Mouse (Mus musculus): ENCODE measurements around the gene Olfr1126. TPM values are rescaled to one million over a fixed set of nuclear protein-coding genes. Genes with fewer than 3 reads are reported as not detected.
"Not testable (repeated sequence)": the region's sequence is repeated elsewhere in the genome, so short reads cannot be mapped to it uniquely, and the experiment has no call there.

Olfr1126 gene
- total RNA-seq (2014; fragmentation: Nextera tagmentation): not detected in 2 replicates
- total RNA-seq (2017): not detected in 2 replicates

GRCm38 (mm10) chr2:87453662-87454061 is at the start of gene Olfr1126:
Olfr1126 (plus strand) TSS chr2:87453962.
- no peak for ATAC-seq (replicated peaks; ENCODE audit: low FRiP score, low TSS enrichment, poor library complexity, severe bottlenecking)

DNA sequence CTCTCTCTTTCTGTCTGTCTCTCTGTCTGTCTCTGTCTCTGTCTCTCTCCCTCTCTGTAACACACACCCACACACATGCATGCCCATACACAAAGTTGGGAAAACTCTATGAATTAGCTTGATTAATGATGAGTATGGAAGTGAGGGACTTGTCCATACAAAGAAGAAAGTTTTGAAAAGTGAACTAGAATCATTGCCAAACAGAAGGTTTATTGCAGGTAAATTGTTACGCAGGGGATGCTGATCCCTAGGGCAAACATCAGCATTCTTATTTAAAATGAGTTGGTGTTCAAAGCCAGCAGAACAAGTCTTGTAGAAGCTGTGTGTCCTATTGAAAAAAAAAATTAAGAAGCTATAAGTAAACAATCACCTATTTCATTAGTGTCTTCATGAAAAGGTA is 37.4 kb upstream of the Olfr1126 start, which contains the start of gene Olfr1123:
Gene Olfr1123 (plus strand): TSS at position 301 of the 400 bp plus-strand sequence.
- no peak for ATAC-seq (replicated peaks; ENCODE audit: low FRiP score, low TSS enrichment, poor library complexity, severe bottlenecking)

DNA sequence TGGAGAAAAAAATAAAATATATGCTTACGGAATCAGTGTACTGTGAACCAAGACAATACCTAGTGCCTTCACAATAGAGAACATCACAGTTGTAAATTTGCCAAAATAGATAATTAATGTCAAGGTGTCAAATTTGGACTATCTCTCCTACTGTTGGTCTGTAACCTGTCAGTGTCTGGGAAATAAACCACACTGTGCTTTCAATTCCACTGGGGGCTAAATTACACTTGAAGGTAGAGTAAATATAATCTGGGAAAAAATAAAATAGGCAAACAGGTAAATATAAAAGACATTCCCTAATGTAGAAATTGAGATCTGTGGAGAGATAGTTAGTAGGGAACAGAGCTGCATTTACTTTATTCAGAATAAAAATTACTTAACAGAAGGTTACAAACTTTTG is 23.8 kb upstream of the Olfr1126 start, which contains the start of gene Olfr1124:
Gene Olfr1124 (plus strand): TSS at position 301 of the 400 bp plus-strand sequence.
- no peak for ATAC-seq (replicated peaks; ENCODE audit: low FRiP score, low TSS enrichment, poor library complexity, severe bottlenecking)

- ATAC-seq (replicated peaks; ENCODE audit: low FRiP score, low TSS enrichment, poor library complexity, severe bottlenecking): no peak
Observed at GRCm38 (mm10) chr2:87437731-87438130, 16.0 kb upstream of the Olfr1126 start.

DNA sequence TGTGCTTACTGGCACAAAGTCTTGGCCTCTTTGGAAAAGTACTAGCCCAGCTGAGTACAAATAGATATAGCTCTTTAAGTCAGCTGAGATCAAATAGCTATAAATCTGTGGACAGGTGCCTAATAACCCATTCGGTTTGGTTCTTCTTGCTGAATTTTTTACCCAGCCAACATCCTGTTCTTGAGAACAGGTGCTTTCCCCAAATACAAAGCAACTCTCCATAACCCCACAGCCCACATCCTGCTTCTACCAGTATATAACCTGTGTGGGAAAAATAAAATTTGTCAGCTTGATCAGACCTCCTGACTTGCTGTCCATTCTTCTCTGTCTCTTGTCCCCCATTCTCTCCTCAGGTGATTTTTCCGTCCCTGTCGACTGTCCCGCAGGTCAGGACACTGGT is 8.0 kb downstream of the Olfr1126 start:
- no peak for ATAC-seq (replicated peaks; ENCODE audit: low FRiP score, low TSS enrichment, poor library complexity, severe bottlenecking)

- ATAC-seq (replicated peaks; ENCODE audit: low FRiP score, low TSS enrichment, poor library complexity, severe bottlenecking): no peak
Observed at GRCm38 (mm10) chr2:87480207-87480606, 26.4 kb downstream of the Olfr1126 start.

DNA sequence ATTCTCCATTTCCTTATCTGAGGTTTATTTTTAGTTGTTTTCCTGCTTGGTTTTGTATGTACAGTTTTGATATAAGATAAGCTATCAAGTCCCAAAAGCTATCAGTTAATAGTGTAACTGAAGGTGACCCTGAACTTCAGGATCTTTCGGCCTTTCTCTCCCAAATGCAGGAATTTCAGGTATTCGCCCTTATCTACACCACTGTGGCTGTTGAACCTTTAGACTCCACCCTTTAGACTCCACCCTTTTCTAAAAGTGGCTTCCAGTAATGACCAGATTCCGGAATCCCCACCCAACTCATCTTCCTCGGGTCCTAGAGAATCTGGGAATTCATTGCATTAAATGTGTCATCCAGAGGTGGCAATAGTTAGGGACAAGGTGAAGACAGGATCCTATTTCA is 27.4 kb downstream of the Olfr1126 start:
- no peak for ATAC-seq (replicated peaks; ENCODE audit: low FRiP score, low TSS enrichment, poor library complexity, severe bottlenecking)

- no peak for ATAC-seq (replicated peaks; ENCODE audit: low FRiP score, low TSS enrichment, poor library complexity, severe bottlenecking)
Observed at GRCm38 (mm10) chr2:87482276-87482675, 28.5 kb downstream of the Olfr1126 start.

DNA sequence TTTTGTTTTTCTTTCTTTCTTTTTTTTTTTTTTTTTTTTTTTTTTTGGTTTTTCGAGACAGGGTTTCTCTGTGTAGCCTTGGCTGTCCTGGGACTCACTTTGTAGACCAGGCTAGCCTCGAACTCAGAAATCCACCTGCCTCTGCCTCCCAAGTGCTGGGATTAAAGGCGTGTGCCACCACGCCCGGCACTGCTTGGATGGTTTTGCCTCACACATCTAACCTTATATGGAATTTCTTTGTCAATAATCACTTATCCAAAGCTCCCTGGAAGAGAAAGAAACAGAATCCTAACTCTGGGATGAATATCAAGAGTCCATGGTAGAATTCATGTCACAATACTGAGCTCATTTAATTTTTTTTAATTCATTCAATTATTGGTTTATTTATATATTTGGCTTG is 43.2 kb downstream of the Olfr1126 start, which contains the start of gene Pramel7:
Gene Pramel7 (minus strand): TSS at position 101 of the 400 bp plus-strand sequence.
- not testable (repeated sequence) for ATAC-seq (replicated peaks; ENCODE audit: low FRiP score, low TSS enrichment, poor library complexity, severe bottlenecking)

- no peak for ATAC-seq (replicated peaks; ENCODE audit: low FRiP score, low TSS enrichment, poor library complexity, severe bottlenecking)
Observed at GRCm38 (mm10) chr2:87506265-87506664, 52.5 kb downstream of the Olfr1126 start, which contains the start of gene Pramel6. Pramel6 (plus strand) TSS chr2:87506565.

Other genes starting within 250 kb of the Olfr1126 start
- not detected in 2 replicates for gene Olfr1113, start 245.0 kb upstream of the Olfr1126 start, total RNA-seq (2014; fragmentation: Nextera tagmentation)
- gene Olfr1113, start 245.0 kb upstream of the Olfr1126 start, total RNA-seq (2017): not detected in 2 replicates
- gene Olfr1115, start 205.9 kb upstream of the Olfr1126 start, total RNA-seq (2014; fragmentation: Nextera tagmentation): not detected in 2 replicates
- gene Olfr1115, start 205.9 kb upstream of the Olfr1126 start, total RNA-seq (2017): not detected in 2 replicates
- gene Olfr1116, start 186.4 kb upstream of the Olfr1126 start, total RNA-seq (2014; fragmentation: Nextera tagmentation): not detected in 2 replicates
- gene Olfr1116, start 186.4 kb upstream of the Olfr1126 start, total RNA-seq (2017): not detected in 2 replicates
- gene Olfr1118, start 146.4 kb upstream of the Olfr1126 start, total RNA-seq (2014; fragmentation: Nextera tagmentation): not detected in 2 replicates
- not detected in 2 replicates for gene Olfr1118, start 146.4 kb upstream of the Olfr1126 start, total RNA-seq (2017)
- gene Olfr1120, start 99.1 kb upstream of the Olfr1126 start, total RNA-seq (2014; fragmentation: Nextera tagmentation): not detected in 2 replicates
- gene Olfr1120, start 99.1 kb upstream of the Olfr1126 start, total RNA-seq (2017): not detected in 2 replicates
- gene Olfr1121, start 84.1 kb upstream of the Olfr1126 start, total RNA-seq (2014; fragmentation: Nextera tagmentation): not detected in 2 replicates
- not detected in 2 replicates for gene Olfr1121, start 84.1 kb upstream of the Olfr1126 start, total RNA-seq (2017)
- gene Olfr1122, start 68.1 kb upstream of the Olfr1126 start, total RNA-seq (2014; fragmentation: Nextera tagmentation): not detected in 2 replicates
- not detected in 2 replicates for gene Olfr1122, start 68.1 kb upstream of the Olfr1126 start, total RNA-seq (2017)
- gene Olfr1123, start 37.3 kb upstream of the Olfr1126 start, total RNA-seq (2014; fragmentation: Nextera tagmentation): not detected in 2 replicates
- not detected in 2 replicates for gene Olfr1123, start 37.3 kb upstream of the Olfr1126 start, total RNA-seq (2017)
- not detected in 2 replicates for gene Olfr1124, start 23.7 kb upstream of the Olfr1126 start, total RNA-seq (2014; fragmentation: Nextera tagmentation)
- not detected in 2 replicates for gene Olfr1124, start 23.7 kb upstream of the Olfr1126 start, total RNA-seq (2017)
- gene Pramel7, start 43.1 kb downstream of the Olfr1126 start, total RNA-seq (2014; fragmentation: Nextera tagmentation): not detected in 2 replicates
- not detected in 2 replicates for gene Pramel7, start 43.1 kb downstream of the Olfr1126 start, total RNA-seq (2017)
- gene Pramel6, start 52.6 kb downstream of the Olfr1126 start, total RNA-seq (2014; fragmentation: Nextera tagmentation): not detected in 2 replicates
- gene Pramel6, start 52.6 kb downstream of the Olfr1126 start, total RNA-seq (2017): not detected in 2 replicates
- not detected in 2 replicates for gene Olfr153, start 77.8 kb downstream of the Olfr1126 start, total RNA-seq (2014; fragmentation: Nextera tagmentation)
- not detected in 2 replicates for gene Olfr153, start 77.8 kb downstream of the Olfr1126 start, total RNA-seq (2017)
- not detected in 2 replicates for gene Olfr1128, start 91.6 kb downstream of the Olfr1126 start, total RNA-seq (2014; fragmentation: Nextera tagmentation)
- gene Olfr1128, start 91.6 kb downstream of the Olfr1126 start, total RNA-seq (2017): not detected in 2 replicates
- gene Olfr1129, start 119.9 kb downstream of the Olfr1126 start, total RNA-seq (2014; fragmentation: Nextera tagmentation): not detected in 2 replicates
- gene Olfr1129, start 119.9 kb downstream of the Olfr1126 start, total RNA-seq (2017): not detected in 2 replicates
- not detected in 2 replicates for gene Olfr1130, start 152.2 kb downstream of the Olfr1126 start, total RNA-seq (2014; fragmentation: Nextera tagmentation)
- gene Olfr1130, start 152.2 kb downstream of the Olfr1126 start, total RNA-seq (2017): not detected in 2 replicates
- not detected in 2 replicates for gene Olfr1131, start 173.1 kb downstream of the Olfr1126 start, total RNA-seq (2014; fragmentation: Nextera tagmentation)
- gene Olfr1131, start 173.1 kb downstream of the Olfr1126 start, total RNA-seq (2017): not detected in 2 replicates
- not detected in 2 replicates for gene Olfr1132, start 183.6 kb downstream of the Olfr1126 start, total RNA-seq (2014; fragmentation: Nextera tagmentation)
- not detected in 2 replicates for gene Olfr1132, start 183.6 kb downstream of the Olfr1126 start, total RNA-seq (2017)
- gene Olfr1133, start 193.4 kb downstream of the Olfr1126 start, total RNA-seq (2014; fragmentation: Nextera tagmentation): not detected in 2 replicates
- not detected in 2 replicates for gene Olfr1133, start 193.4 kb downstream of the Olfr1126 start, total RNA-seq (2017)
- gene Olfr1134, start 204.5 kb downstream of the Olfr1126 start, total RNA-seq (2014; fragmentation: Nextera tagmentation): not detected in 2 replicates
- gene Olfr1134, start 204.5 kb downstream of the Olfr1126 start, total RNA-seq (2017): not detected in 2 replicates
- not detected in 2 replicates for gene Olfr1135, start 219.7 kb downstream of the Olfr1126 start, total RNA-seq (2014; fragmentation: Nextera tagmentation)
- gene Olfr1135, start 219.7 kb downstream of the Olfr1126 start, total RNA-seq (2017): not detected in 2 replicates
- gene Olfr1136, start 240.0 kb downstream of the Olfr1126 start, total RNA-seq (2014; fragmentation: Nextera tagmentation): not detected in 2 replicates
- not detected in 2 replicates for gene Olfr1136, start 240.0 kb downstream of the Olfr1126 start, total RNA-seq (2017)